Mouse (Mus musculus): ENCODE results near the gene Cript. TPM values are rescaled to one million over a fixed set of nuclear protein-coding genes. Genes with fewer than 3 reads are reported as not detected.
A peak's percentile ranks its signal among the peaks of the same experiment; 100 is the strongest.

The Cript gene
- polyA plus RNA-seq, 1 experiment from 2014 or later: 190 TPM

- no peaks in the 10 kb centered on the region for H3K27me3 ChIP-seq
- no peak overlapping the region for H3K4me3 ChIP-seq
- no peaks in the 10 kb centered on the region for H3K4me1 ChIP-seq
- peaks cover 19% of the 10 kb centered on the region for H3K36me3 ChIP-seq
- no peak for ATAC-seq (ENCODE audit: low FRiP score)
- H3K9me3 ChIP-seq (replicated peaks): no peaks in the 10 kb centered on the region
- no peak overlapping the region for H3K27ac ChIP-seq
- no peak overlapping the region for H3K4me2 ChIP-seq (replicated peaks)
- H3K9ac ChIP-seq: no peak overlapping the region
- WGBS: 92% methylated on average over 13 of the region's 13 CpGs
These were observed 13.9 kb upstream of the Cript start for GRCm38 (mm10) chr17:87011301-87012019.

GRCm38 (mm10) chr17:87019692-87020091 lies 5.7 kb upstream of the Cript start:
- Histone ChIP-seq H3K4me3 (no peak overlapping the region), H3K9me3 (replicated peaks) (no peaks in the 10 kb centered on the region), H3K4me1 (peaks cover 5% of the 10 kb centered on the region), H3K4me2 (replicated peaks) (no peak overlapping the region), H3K27ac (no peak overlapping the region), H3K9ac (no peak overlapping the region), H3K27me3 (no peaks in the 10 kb centered on the region), H3K36me3 (peaks cover 13% of the 10 kb centered on the region; the same call in 1 of the 2 replicates)
- no peak for ATAC-seq (ENCODE audit: low FRiP score)
- WGBS: 91% methylated on average over 5 of the region's 5 CpGs

- peak overlapping the region; percentile 97 for H3K4me2 ChIP-seq (replicated peaks)
- H3K9ac ChIP-seq: peak overlapping the region; percentile 81
- peaks cover 15% of the 10 kb centered on the region for H3K4me1 ChIP-seq
- H3K9me3 ChIP-seq (replicated peaks): no peaks in the 10 kb centered on the region
- H3K4me3 ChIP-seq: peak overlapping the region; percentile 93
- peaks cover 16% of the 10 kb centered on the region for H3K36me3 ChIP-seq
- H3K27me3 ChIP-seq: no peaks in the 10 kb centered on the region
- WGBS: under 1% methylated on average over 49 of the region's 55 CpGs
- peak; percentile 82 for ATAC-seq (ENCODE audit: low FRiP score)
- no peak overlapping the region for H3K27ac ChIP-seq
These were observed 683 bp upstream of the Cript start for GRCm38 (mm10) chr17:87024491-87025242.

GRCm38 (mm10) chr17:87036141-87037073 lies 11.1 kb downstream of the Cript start:
- no peak for ATAC-seq (ENCODE audit: low FRiP score)
- H3K36me3 ChIP-seq: peaks cover 40% of the 10 kb centered on the region
- 68% methylated on average over 10 of the region's 10 CpGs for WGBS

GRCm38 (mm10) chr17:87038496-87038895 lies 13.1 kb downstream of the Cript start:
- 86% methylated on average over 5 of the region's 5 CpGs for WGBS
- H3K27ac ChIP-seq: no peak overlapping the region
- ATAC-seq (ENCODE audit: low FRiP score): no peak
- H3K9me3 ChIP-seq (replicated peaks): no peaks in the 10 kb centered on the region
- no peak overlapping the region for H3K9ac ChIP-seq
- H3K4me3 ChIP-seq: no peak overlapping the region
- no peaks in the 10 kb centered on the region for H3K27me3 ChIP-seq
- H3K4me1 ChIP-seq: no peaks in the 10 kb centered on the region
- peaks cover 26% of the 10 kb centered on the region for H3K36me3 ChIP-seq
- no peak overlapping the region for H3K4me2 ChIP-seq (replicated peaks)

More at GRCm38 (mm10) chr17:87036141-87037073, 11.1 kb downstream of the Cript start:
- H3K27ac ChIP-seq: no peak overlapping the region
- H3K4me2 ChIP-seq (replicated peaks): no peak overlapping the region
- no peaks in the 10 kb centered on the region for H3K9me3 ChIP-seq (replicated peaks)
- H3K9ac ChIP-seq: no peak overlapping the region
- no peaks in the 10 kb centered on the region for H3K27me3 ChIP-seq
- no peak overlapping the region for H3K4me3 ChIP-seq
- H3K4me1 ChIP-seq: no peaks in the 10 kb centered on the region

GRCm38 (mm10) chr17:87041739-87042138 lies 16.4 kb downstream of the Cript start:
- Histone ChIP-seq H3K9me3 (replicated peaks) (no peaks in the 10 kb centered on the region), H3K9ac (no peak overlapping the region), H3K27me3 (no peaks in the 10 kb centered on the region), H3K27ac (no peak overlapping the region), H3K4me1 (no peaks in the 10 kb centered on the region), H3K4me3 (no peak overlapping the region), H3K4me2 (replicated peaks) (no peak overlapping the region), H3K36me3 (peaks cover 13% of the 10 kb centered on the region)
- WGBS: 70% methylated on average over 19 of the region's 19 CpGs
- ATAC-seq (ENCODE audit: low FRiP score): no peak

- no peak overlapping the region for H3K27ac ChIP-seq
- ATAC-seq (ENCODE audit: low FRiP score): peak; percentile 52; the same call in 1 of the 2 replicates
- no peaks in the 10 kb centered on the region for H3K36me3 ChIP-seq
- no peaks in the 10 kb centered on the region for H3K27me3 ChIP-seq
- H3K9ac ChIP-seq: no peak overlapping the region
- H3K4me3 ChIP-seq: no peak overlapping the region
- no peaks in the 10 kb centered on the region for H3K9me3 ChIP-seq (replicated peaks)
- H3K4me2 ChIP-seq (replicated peaks): no peak overlapping the region
- 2% methylated on average over 15 of the region's 15 CpGs for WGBS
- no peaks in the 10 kb centered on the region for H3K4me1 ChIP-seq
These were observed 19.0 kb downstream of the Cript start for GRCm38 (mm10) chr17:87044364-87044763.

GRCm38 (mm10) chr17:87044796-87045195 lies 19.4 kb downstream of the Cript start:
- WGBS: 85% methylated on average over 8 of the region's 8 CpGs
- no peaks in the 10 kb centered on the region for H3K36me3 ChIP-seq
- ATAC-seq (ENCODE audit: low FRiP score): no peak
- H3K27me3 ChIP-seq: no peaks in the 10 kb centered on the region
- H3K4me1 ChIP-seq: no peaks in the 10 kb centered on the region
- H3K9ac ChIP-seq: no peak overlapping the region
- H3K27ac ChIP-seq: no peak overlapping the region
- no peaks in the 10 kb centered on the region for H3K9me3 ChIP-seq (replicated peaks)
- H3K4me3 ChIP-seq: no peak overlapping the region
- no peak overlapping the region for H3K4me2 ChIP-seq (replicated peaks)

- Histone ChIP-seq H3K4me1 (no peaks in the 10 kb centered on the region), H3K36me3 (no peaks in the 10 kb centered on the region), H3K27me3 (no peaks in the 10 kb centered on the region), H3K27ac (no peak overlapping the region), H3K9ac (no peak overlapping the region), H3K9me3 (replicated peaks) (no peaks in the 10 kb centered on the region), H3K4me3 (no peak overlapping the region), H3K4me2 (replicated peaks) (no peak overlapping the region)
- 69% methylated on average over 5 of the region's 5 CpGs for WGBS
- no peak for ATAC-seq (ENCODE audit: low FRiP score)
These were observed 24.3 kb downstream of the Cript start for GRCm38 (mm10) chr17:87049696-87050095.

GRCm38 (mm10) chr17:87050469-87051175 lies 25.3 kb downstream of the Cript start:
- H3K4me1 ChIP-seq: no peaks in the 10 kb centered on the region
- H3K27me3 ChIP-seq: no peaks in the 10 kb centered on the region
- no peak overlapping the region for H3K9ac ChIP-seq
- no peak for ATAC-seq (ENCODE audit: low FRiP score)
- H3K36me3 ChIP-seq: no peaks in the 10 kb centered on the region
- 59% methylated on average over 9 of the region's 9 CpGs for WGBS
- H3K9me3 ChIP-seq (replicated peaks): no peaks in the 10 kb centered on the region
- no peak overlapping the region for H3K27ac ChIP-seq
- no peak overlapping the region for H3K4me3 ChIP-seq
- no peak overlapping the region for H3K4me2 ChIP-seq (replicated peaks)

GRCm38 (mm10) chr17:87051652-87052051 lies 26.3 kb downstream of the Cript start:
- Histone ChIP-seq H3K4me3 (no peak overlapping the region), H3K36me3 (no peaks in the 10 kb centered on the region), H3K4me2 (replicated peaks) (no peak overlapping the region), H3K4me1 (no peaks in the 10 kb centered on the region), H3K9me3 (replicated peaks) (no peaks in the 10 kb centered on the region), H3K27ac (no peak overlapping the region), H3K27me3 (no peaks in the 10 kb centered on the region), H3K9ac (no peak overlapping the region)
- 88% methylated on average over 1 of the region's 1 CpGs for WGBS
- ATAC-seq (ENCODE audit: low FRiP score): no peak
